In genomic region chr11:98080450-98080849, GRCm38 (mm10) we compare ENCODE assay signal across 16 mouse cellular contexts.
"Had no signal": no experiment of that assay in that cellular context is flagged by ENCODE, and none has a peak within 500 bp of the region (broad histone marks: within the 10 kb centered on the region; RNA-seq: fewer than 3 reads in every experiment).

No protein-coding gene starts in this region.

- DNase-seq: retina, postnatal 1 day; right cerebral cortex, adult 18-20 months; right cerebral cortex, postnatal 14 days; right cerebral cortex, postnatal 25 days; right cerebral cortex, postnatal 4 days; spleen, adult 18-20 months; thymus, adult 18-20 months; thymus, adult 2 months; thymus, postnatal 14 days; thymus, postnatal 25 days; thymus, postnatal 36 days; thymus, postnatal 4 days had no signal

- H3K9ac ChIP-seq: neural tube, embryonic 13.5 days; neural tube, embryonic 15.5 days; stomach, embryonic 15.5 days had no signal

- H3K4me3 ChIP-seq: neural tube, embryonic 13.5 days; neural tube, embryonic 15.5 days; stomach, embryonic 15.5 days had no signal

- H3K36me3 ChIP-seq: neural tube, embryonic 15.5 days; stomach, embryonic 15.5 days had no signal

- H3K27me3 ChIP-seq: neural tube, embryonic 13.5 days; neural tube, embryonic 15.5 days; stomach, embryonic 15.5 days had no signal

- H3K9me3 ChIP-seq: neural tube, embryonic 13.5 days; neural tube, embryonic 15.5 days; stomach, embryonic 15.5 days had no signal

- H3K4me1 ChIP-seq: neural tube, embryonic 13.5 days; neural tube, embryonic 15.5 days; stomach, embryonic 15.5 days had no signal

- H3K27ac ChIP-seq: neural tube, embryonic 13.5 days; neural tube, embryonic 15.5 days; stomach, embryonic 15.5 days; stomach, postnatal 0 days had no signal

- H3K4me2 ChIP-seq: neural tube, embryonic 13.5 days; neural tube, embryonic 15.5 days; stomach, embryonic 15.5 days had no signal
